In genomic region chr5:150044533-150044932, GRCm38 (mm10) we compare ENCODE assay signal across 24 mouse cellular contexts. TPM values are rescaled to one million over a fixed set of nuclear protein-coding genes. Genes with fewer than 3 reads are reported as not detected.
A peak's percentile ranks its signal among the peaks of the same experiment; 100 is the strongest.
DNase-seq lines count a peak whose midpoint lies in the region; ATAC-seq and TF ChIP-seq lines count a peak whose summit lies in the region.
"Had no signal": no experiment of that assay in that cellular context is flagged by ENCODE, and none has a peak within 500 bp of the region (broad histone marks: within the 10 kb centered on the region; RNA-seq: fewer than 3 reads in every experiment).

No protein-coding gene starts in this region.

- intact Hi-C loops in gastrocnemius, adult 2 months (cut with DNase I) = no loop called here

- H3K4me2 ChIP-seq in stomach, postnatal 0 days (replicated peaks; ENCODE audit: low read depth) = no peak overlapping the region
- H3K4me2 ChIP-seq: forebrain, embryonic 12.5 days; heart, embryonic 11.5 days; hindbrain, embryonic 14.5 days; limb, embryonic 13.5 days had no signal

- 63% methylated on average over 2 of the region's 2 CpGs for WGBS in stomach, postnatal 0 days

- ATAC-seq in stomach, postnatal 0 days (ENCODE audit: low FRiP score, low TSS enrichment) = no peak
- ATAC-seq: CD4-positive, CD25-positive, alpha-beta regulatory T cell, adult 4 months had no signal

- no peak for TF ChIP-seq POLR2A in testis, adult 2 months (IDR thresholded peaks at IDR 0.05; ENCODE audit: control insufficient read depth, low read depth, low read length)

- no peak overlapping the region for H3K4me3 ChIP-seq in gastrocnemius, adult 2 months
- H3K4me3 ChIP-seq in layer of hippocampus, adult 2 months = no peak overlapping the region
- H3K4me3 ChIP-seq in testis, adult 2 months (ENCODE audit: control insufficient read depth, low read depth, low read length) = no peak overlapping the region
- no peak overlapping the region for H3K4me3 ChIP-seq in stomach, postnatal 0 days (ENCODE audit: low read depth, low read length)
- H3K4me3 ChIP-seq: embryonic facial prominence, embryonic 10.5 days; forebrain, embryonic 12.5 days; limb, embryonic 13.5 days had no signal

- no peaks in the 10 kb centered on the region for H3K9me3 ChIP-seq in stomach, postnatal 0 days (ENCODE audit: control insufficient read depth, low read length)
- H3K9me3 ChIP-seq: forebrain, embryonic 12.5 days had no signal

- no peak for DNase-seq in gastrocnemius, adult 2 months
- DNase-seq in gastrocnemius, adult 18-20 months (ENCODE audit: low spot score) = no peak
- DNase-seq in layer of hippocampus, adult 2 months (ENCODE audit: low spot score in 2 of 2) = no peak
- no peak for DNase-seq in layer of hippocampus, adult 9-10 months (ENCODE audit: low spot score)
- no peak for DNase-seq in testis, postnatal 14 days (ENCODE audit: low spot score)
- no peak for DNase-seq in stomach, postnatal 0 days (ENCODE audit: low spot score)
- DNase-seq in Muller cell, postnatal 12 days (ENCODE audit: inconsistent ontology term) = no peak
- DNase-seq: cerebellum, adult 8-10 months; gastrocnemius, postnatal 25 days; heart, postnatal 10 days; kidney, adult 11 months; kidney, postnatal 36 days; lung, postnatal 4 days; right cerebral cortex, postnatal 25 days; thymus, postnatal 14 days had no signal

- TF ChIP-seq EP300 in stomach, postnatal 0 days (optimal IDR thresholded peaks at IDR 0.05) = no peak

- no peak overlapping the region for H3K9ac ChIP-seq in stomach, postnatal 0 days (ENCODE audit: low read length)
- H3K9ac ChIP-seq: forebrain, embryonic 12.5 days; hindbrain, embryonic 14.5 days; limb, embryonic 13.5 days had no signal

- H3K27ac ChIP-seq in gastrocnemius, adult 2 months = no peak overlapping the region
- no peak overlapping the region for H3K27ac ChIP-seq in layer of hippocampus, adult 2 months
- no peak overlapping the region for H3K27ac ChIP-seq in testis, adult 2 months (ENCODE audit: control insufficient read depth, insufficient read depth, low read depth, low read length)
- H3K27ac ChIP-seq in stomach, postnatal 0 days (replicated peaks) = no peak overlapping the region
- H3K27ac ChIP-seq: embryonic facial prominence, embryonic 10.5 days; forebrain, embryonic 12.5 days; hindbrain, embryonic 14.5 days; limb, embryonic 13.5 days had no signal

- peak; percentile 10; the same call in 1 of the 2 replicates for TF ChIP-seq CTCF in gastrocnemius, adult 2 months (IDR thresholded peaks at IDR 0.05)
- TF ChIP-seq CTCF in layer of hippocampus, adult 2 months (conservative IDR thresholded peaks at IDR 0.05) = peak; percentile 57
- TF ChIP-seq CTCF in testis, adult 2 months (IDR thresholded peaks at IDR 0.05; ENCODE audit: control insufficient read depth, insufficient read depth, insufficient replicate concordance, low read depth, low read length) = peak; percentile 62; the same call in 1 of the 2 replicates
- peak; percentile 38 for TF ChIP-seq CTCF in stomach, postnatal 0 days (IDR thresholded peaks at IDR 0.05; ENCODE audit: low read depth)

- H3K36me3 ChIP-seq in testis, adult 2 months (ENCODE audit: control insufficient read depth, insufficient read depth, low read length) = no peaks in the 10 kb centered on the region
- no peaks in the 10 kb centered on the region for H3K36me3 ChIP-seq in stomach, postnatal 0 days (ENCODE audit: control insufficient read depth, insufficient read depth, low read length)
- H3K36me3 ChIP-seq: embryonic facial prominence, embryonic 10.5 days; forebrain, embryonic 12.5 days; limb, embryonic 13.5 days had no signal

- H3K27me3 ChIP-seq in testis, adult 2 months (ENCODE audit: control insufficient read depth, insufficient read depth, low read length) = no peaks in the 10 kb centered on the region
- no peaks in the 10 kb centered on the region for H3K27me3 ChIP-seq in stomach, postnatal 0 days (ENCODE audit: control insufficient read depth, insufficient read depth, low read length)
- H3K27me3 ChIP-seq: forebrain, embryonic 12.5 days; limb, embryonic 13.5 days had no signal

- no peaks in the 10 kb centered on the region for H3K4me1 ChIP-seq in testis, adult 2 months (ENCODE audit: control insufficient read depth, insufficient read depth, low read length)
- no peaks in the 10 kb centered on the region for H3K4me1 ChIP-seq in stomach, postnatal 0 days (replicated peaks; ENCODE audit: control insufficient read depth, insufficient read depth)
- H3K4me1 ChIP-seq: embryonic facial prominence, embryonic 10.5 days; forebrain, embryonic 12.5 days had no signal

RNA-seq across cellular contexts. Expression of gene Rxfp2, which starts 26.1 kb away (rescaled TPM):
- total RNA-seq in gastrocnemius, adult 2 months (2021) = not detected
- total RNA-seq in gastrocnemius, adult 18-20 months (2021) = not detected
- total RNA-seq in layer of hippocampus, adult 2 months (2021) = under 1 TPM in 1 of 2 experiments, not detected in 1; 0.29 TPM
- 14.1 and 14.5 TPM in 2 replicates for polyA plus RNA-seq in testis, adult 2 months (2012; rRNA removed)
- 0.06 and 0.15 TPM in 2 replicates for polyA plus RNA-seq in stomach, postnatal 0 days (2015; fragmentation: Nextera tagmentation; extraction: Ambion mirVana)
- total RNA-seq: gastrocnemius, postnatal 25 days; heart, postnatal 10 days had no signal
- polyA plus RNA-seq: CD4-positive, CD25-positive, alpha-beta regulatory T cell, adult 4 months; liver, embryonic 16.5 days; spleen, adult 2 months had no signal

Comparison
In these comparisons a context has a peak if more than half of its experiments do, and no peak if none do; other contexts are left out.
1. CTCF ChIP-seq: peak in every context shown above with its lines; median percentile 62 in testis, adult 2 months; 57 in layer of hippocampus, adult 2 months; 38 in stomach, postnatal 0 days; 10 in gastrocnemius, adult 2 months.